In the genomic region with DNA sequence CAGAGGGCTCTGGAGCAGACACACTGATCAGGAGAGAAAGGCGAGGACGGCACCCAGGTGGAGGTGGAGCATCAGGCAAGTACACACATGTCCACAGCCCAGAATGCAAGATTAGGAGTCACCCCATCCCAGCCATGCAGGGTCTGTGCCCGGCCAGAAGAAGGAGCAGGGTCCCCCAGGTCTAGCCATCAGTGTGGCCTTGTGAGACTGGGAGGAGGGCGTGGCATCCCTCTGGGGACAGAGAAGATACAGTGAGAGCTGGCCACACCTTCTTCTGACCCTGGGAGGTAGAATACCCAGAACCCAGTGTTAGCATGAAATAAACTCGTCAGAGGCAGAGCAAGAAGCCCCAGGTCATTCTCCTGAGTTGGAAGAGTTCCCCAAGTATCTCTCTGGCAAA, we compare ENCODE assay signal across 12 mouse cellular contexts. TPM values are rescaled to one million over a fixed set of nuclear protein-coding genes. Genes with fewer than 3 reads are reported as not detected.
"Had no signal": no experiment of that assay in that cellular context is flagged by ENCODE, and none has a peak within 500 bp of the region (broad histone marks: within the 10 kb centered on the region; RNA-seq: fewer than 3 reads in every experiment).

No protein-coding gene starts in this region.

- H3K4me2 ChIP-seq: limb, embryonic 15.5 days; liver, embryonic 12.5 days; lung, embryonic 14.5 days; midbrain, embryonic 15.5 days had no signal

- ATAC-seq: liver, embryonic 12.5 days; midbrain, embryonic 15.5 days had no signal

- H3K9me3 ChIP-seq: limb, embryonic 15.5 days; liver, embryonic 12.5 days; midbrain, embryonic 10.5 days; midbrain, embryonic 15.5 days had no signal

- DNase-seq: kidney, postnatal 14 days; lung, embryonic 14.5 days; lung, postnatal 10 days; lung, postnatal 4 days; right cerebral cortex, postnatal 14 days; thymus, postnatal 4 days had no signal

- H3K4me1 ChIP-seq: limb, embryonic 15.5 days; midbrain, embryonic 10.5 days; midbrain, embryonic 15.5 days had no signal

- H3K4me3 ChIP-seq: limb, embryonic 15.5 days; liver, embryonic 12.5 days; midbrain, embryonic 10.5 days; midbrain, embryonic 15.5 days had no signal

- H3K9ac ChIP-seq: limb, embryonic 15.5 days; liver, embryonic 12.5 days; lung, embryonic 14.5 days; midbrain, embryonic 15.5 days had no signal

- H3K27me3 ChIP-seq: limb, embryonic 15.5 days; liver, embryonic 12.5 days; midbrain, embryonic 15.5 days had no signal

- H3K27ac ChIP-seq: limb, embryonic 15.5 days; liver, embryonic 12.5 days; midbrain, embryonic 10.5 days; midbrain, embryonic 15.5 days had no signal

RNA-seq across cellular contexts. Expression of a gene that starts 21.4 kb away (rescaled TPM):
- polyA plus RNA-seq: kidney, embryonic 14.5 days; neural tube, embryonic 14.5 days had no signal
